Mouse (Mus musculus) hindbrain, embryonic 16.5 days (tissue): ENCODE measurements around the gene Cipc. TPM values are rescaled to one million over a fixed set of nuclear protein-coding genes. Genes with fewer than 3 reads are reported as not detected.

Source experiments
- ATAC-seq: fragments of 200-750 bp; cut with Nextera tagmentation; 2 replicates; pipeline ENCODE4 v1.8.0; 2017; ENCODE audit warnings: moderate TSS enrichment, moderate library complexity
- H3K27ac ChIP-seq: fragments of 300-500 bp; sonication (generic); 2 replicates; pipeline ENCODE4 v1.5.1; 2014; ENCODE audit warnings: low read depth, mild to moderate bottlenecking, control low read depth, low read length, moderate library complexity
- H3K27me3 ChIP-seq: fragments of 300-500 bp; sonication (generic); replicated peaks from 2 replicates; pipeline ENCODE4 v1.6.1; 2014; ENCODE audit warnings: low read length; ENCODE audit not compliant: control insufficient read depth, insufficient read depth
- H3K36me3 ChIP-seq: fragments of 300-500 bp; sonication (generic); 2 replicates; pipeline ENCODE4 v1.6.1; 2014; ENCODE audit warnings: mild to moderate bottlenecking, low read length, moderate library complexity, mixed read lengths; ENCODE audit not compliant: control insufficient read depth, insufficient read depth
- H3K4me1 ChIP-seq: fragments of 300-500 bp; sonication (generic); 2 replicates; pipeline ENCODE4 v1.6.1; 2014; ENCODE audit warnings: low read depth, low read length; ENCODE audit not compliant: control insufficient read depth, insufficient read depth
- H3K4me2 ChIP-seq: fragments of 300-500 bp; sonication (generic); 2 replicates; pipeline ENCODE4 v1.6.1; 2014; ENCODE audit warnings: mild to moderate bottlenecking, low read length, control low read depth, moderate library complexity
- H3K4me3 ChIP-seq: fragments of 300-500 bp; sonication (generic); 2 replicates; pipeline ENCODE4 v1.5.1; 2014; ENCODE audit warnings: mild to moderate bottlenecking, low read length, control low read depth, moderate library complexity
- H3K9ac ChIP-seq: fragments of 300-500 bp; sonication (generic); 2 replicates; pipeline ENCODE4 v1.6.1; 2014; ENCODE audit warnings: low read depth, mild to moderate bottlenecking, control low read depth, low read length, moderate library complexity
- H3K9me3 ChIP-seq: fragments of 300-500 bp; sonication (generic); 2 replicates; pipeline ENCODE4 v1.6.1; 2014; ENCODE audit warnings: mild to moderate bottlenecking, low read length, moderate library complexity; ENCODE audit not compliant: control insufficient read depth
- whole genome bisulfite sequencing: fragments of 180-500 bp; shearing (Covaris S2); extraction: QIAGEN DNeasy Blood & Tissue Kit; methylation state at CpG from one replicate; pipeline ENCODE4 v1.1.7; 2014; 5-methylcytosine and 5-hydroxymethylcytosine counted together
- polyA plus RNA-seq: library from polyadenylated mRNA; unstranded; fragments of >200 nt; fragmentation: Nextera tagmentation; extraction: Ambion mirVana; gene quantifications from 2 replicates; pipeline ENCODE4 v1.2.1, GENCODE M21; 2015

Gene Cipc
- polyA plus RNA-seq, 1 experiment from 2014 or later, result 43.4 TPM

- Histone ChIP-seq H3K36me3 (no peaks in the 10 kb centered on the region), H3K4me1 (peaks cover 12% of the 10 kb centered on the region), H3K9ac (peak within 1 kb of the TSS; percentile 81), H3K27ac (peak within 1 kb of the TSS; percentile 67), H3K9me3 (no peaks in the 10 kb centered on the region), H3K4me3 (peak within 1 kb of the TSS; percentile 68), H3K27me3 (peaks cover 15% of the 10 kb centered on the region), H3K4me2 (peak within 1 kb of the TSS; percentile 87)
- peak; percentile 78 for ATAC-seq
- WGBS, result under 1% methylated on average over 56 of the region's 68 CpGs
These were observed 43.3 kb downstream of the Cipc start, which contains the start of gene Zdhhc22 for GRCm38 (mm10) chr12:86989890-86990754. Zdhhc22 (minus strand) TSS chr12:86990430.

- peaks cover 15% of the 10 kb centered on the region for H3K27me3 ChIP-seq
- peak overlapping the region; percentile 68 for H3K4me3 ChIP-seq
- peak; percentile 31; the same call in 1 of the 2 replicates for ATAC-seq
- H3K9ac ChIP-seq, result peak overlapping the region; percentile 81
- H3K4me2 ChIP-seq, result peak overlapping the region; percentile 87
- H3K9me3 ChIP-seq, result no peaks in the 10 kb centered on the region
- H3K4me1 ChIP-seq, result peaks cover 12% of the 10 kb centered on the region
- no peaks in the 10 kb centered on the region for H3K36me3 ChIP-seq
- H3K27ac ChIP-seq, result peak overlapping the region; percentile 67; the same call in 1 of the 2 replicates
- 39% methylated on average over 2 of the region's 2 CpGs for WGBS
These were observed 43.9 kb downstream of the Cipc start for GRCm38 (mm10) chr12:86990755-86991110.

- 36% methylated on average over 4 of the region's 4 CpGs for WGBS
- H3K27me3 ChIP-seq, result peaks cover under 1% of the 10 kb centered on the region; the same call in 1 of the 2 replicates
- no peak overlapping the region for H3K4me2 ChIP-seq
- peaks cover 10% of the 10 kb centered on the region for H3K4me1 ChIP-seq
- H3K27ac ChIP-seq, result no peak overlapping the region
- no peaks in the 10 kb centered on the region for H3K36me3 ChIP-seq
- no peak for ATAC-seq
- H3K4me3 ChIP-seq, result no peak overlapping the region
- H3K9ac ChIP-seq, result no peak overlapping the region
- H3K9me3 ChIP-seq, result no peaks in the 10 kb centered on the region
These were observed 47.3 kb downstream of the Cipc start for GRCm38 (mm10) chr12:86994166-86994565.

GRCm38 (mm10) chr12:86994776-86995175 lies 47.9 kb downstream of the Cipc start:
- no peaks in the 10 kb centered on the region for H3K36me3 ChIP-seq
- WGBS, result 35% methylated on average over 3 of the region's 3 CpGs
- H3K4me3 ChIP-seq, result no peak overlapping the region
- no peak overlapping the region for H3K9ac ChIP-seq
- peaks cover 5% of the 10 kb centered on the region for H3K4me1 ChIP-seq
- no peak for ATAC-seq
- no peaks in the 10 kb centered on the region for H3K9me3 ChIP-seq
- no peaks in the 10 kb centered on the region; the same call in 1 of the 2 replicates for H3K27me3 ChIP-seq
- H3K4me2 ChIP-seq, result no peak overlapping the region
- no peak overlapping the region for H3K27ac ChIP-seq

- H3K4me2 ChIP-seq, result no peak overlapping the region
- peaks cover 5% of the 10 kb centered on the region for H3K4me1 ChIP-seq
- no peaks in the 10 kb centered on the region for H3K9me3 ChIP-seq
- no peaks in the 10 kb centered on the region for H3K27me3 ChIP-seq
- no peaks in the 10 kb centered on the region for H3K36me3 ChIP-seq
- ATAC-seq, result no peak
- H3K9ac ChIP-seq, result no peak overlapping the region
- H3K27ac ChIP-seq, result no peak overlapping the region
- WGBS, result 74% methylated on average over 6 of the region's 6 CpGs
- no peak overlapping the region for H3K4me3 ChIP-seq
These were observed 49.1 kb downstream of the Cipc start for GRCm38 (mm10) chr12:86995931-86996330.

GRCm38 (mm10) chr12:86998699-86999098 lies 51.9 kb downstream of the Cipc start:
- peaks cover 5% of the 10 kb centered on the region for H3K4me1 ChIP-seq
- no peak overlapping the region for H3K9ac ChIP-seq
- 89% methylated on average over 4 of the region's 4 CpGs for WGBS
- ATAC-seq, result no peak
- H3K4me2 ChIP-seq, result no peak overlapping the region
- H3K27me3 ChIP-seq, result no peaks in the 10 kb centered on the region
- H3K27ac ChIP-seq, result no peak overlapping the region
- H3K36me3 ChIP-seq, result no peaks in the 10 kb centered on the region
- H3K9me3 ChIP-seq, result no peaks in the 10 kb centered on the region
- no peak overlapping the region for H3K4me3 ChIP-seq

- Histone ChIP-seq H3K9me3 (no peaks in the 10 kb centered on the region), H3K4me1 (peaks cover 5% of the 10 kb centered on the region), H3K27me3 (no peaks in the 10 kb centered on the region), H3K4me2 (no peak overlapping the region), H3K36me3 (no peaks in the 10 kb centered on the region), H3K9ac (no peak overlapping the region), H3K4me3 (no peak overlapping the region), H3K27ac (no peak overlapping the region)
- WGBS, result 75% methylated on average over 10 of the region's 10 CpGs
- no peak for ATAC-seq
These were observed 52.5 kb downstream of the Cipc start for GRCm38 (mm10) chr12:86999283-86999820.

GRCm38 (mm10) chr12:87000151-87000839 lies 53.5 kb downstream of the Cipc start:
- no peak overlapping the region for H3K9ac ChIP-seq

GRCm38 (mm10) chr12:87000840-87001176 lies 54.0 kb downstream of the Cipc start:
- no peak overlapping the region for H3K27ac ChIP-seq
- H3K9me3 ChIP-seq, result no peaks in the 10 kb centered on the region
- no peaks in the 10 kb centered on the region for H3K36me3 ChIP-seq
- ATAC-seq, result peak; percentile 48
- WGBS, result 34% methylated on average over 6 of the region's 6 CpGs
- H3K9ac ChIP-seq, result no peak overlapping the region
- peaks cover 8% of the 10 kb centered on the region for H3K4me1 ChIP-seq
- H3K4me3 ChIP-seq, result no peak overlapping the region
- H3K27me3 ChIP-seq, result no peaks in the 10 kb centered on the region
- no peak overlapping the region for H3K4me2 ChIP-seq

More at GRCm38 (mm10) chr12:87000151-87000839, 53.5 kb downstream of the Cipc start:
- peak; percentile 46 for ATAC-seq
- no peak overlapping the region for H3K27ac ChIP-seq
- peaks cover 8% of the 10 kb centered on the region for H3K4me1 ChIP-seq
- H3K4me3 ChIP-seq, result no peak overlapping the region
- no peaks in the 10 kb centered on the region for H3K27me3 ChIP-seq
- H3K4me2 ChIP-seq, result no peak overlapping the region
- H3K36me3 ChIP-seq, result no peaks in the 10 kb centered on the region
- no peaks in the 10 kb centered on the region for H3K9me3 ChIP-seq
- WGBS, result 46% methylated on average over 5 of the region's 5 CpGs
